Mouse (Mus musculus) ES-E14 (cell line): ENCODE data around the gene Spata13.

Source experiments
- CHD2 ChIP-seq: IDR thresholded peaks from 2 replicates; pipeline ENCODE4 v1.6.1; 2014; ENCODE audit warnings: mild to moderate bottlenecking, low read depth, low read length, inconsistent platforms
- MAFK ChIP-seq: IDR thresholded peaks from 2 replicates; pipeline ENCODE4 v1.6.1; 2014; ENCODE audit warnings: mild to moderate bottlenecking, low read depth, low read length, inconsistent platforms; ENCODE audit not compliant: insufficient read depth
- ZC3H11A ChIP-seq: IDR thresholded peaks from 2 replicates; pipeline ENCODE4 v1.6.1; 2012; ENCODE audit warnings: low read depth, mild to moderate bottlenecking, inconsistent platforms, low read length, borderline replicate concordance
- ZNF384 ChIP-seq: IDR thresholded peaks from 2 replicates; pipeline ENCODE4 v1.6.1; 2012; ENCODE audit warnings: low read depth, low read length, inconsistent platforms

DNA sequence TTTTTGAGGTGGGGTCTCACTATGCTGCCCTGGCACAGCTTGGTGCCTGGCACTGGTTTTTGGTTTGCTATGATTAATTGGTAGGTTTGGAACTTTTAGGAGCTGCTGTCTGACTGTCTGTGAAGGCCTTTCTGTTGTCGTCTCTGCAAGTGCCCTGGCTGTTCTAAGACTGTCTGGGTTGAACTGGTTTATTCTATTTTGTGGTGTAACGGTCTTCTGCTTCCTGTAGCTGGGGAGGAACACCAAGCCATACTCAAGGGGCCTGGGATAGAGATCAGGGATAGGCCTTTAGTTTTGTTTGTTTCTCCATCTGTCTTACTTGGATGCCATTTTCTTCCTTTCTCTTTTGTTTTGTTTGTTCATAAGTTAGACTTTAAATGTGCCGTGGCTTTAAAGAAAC lies 88.1 kb downstream of the Spata13 start:
- TF ChIP-seq MAFK: no peak
- no peak for TF ChIP-seq CHD2
- TF ChIP-seq ZC3H11A: no peak
- no peak for TF ChIP-seq ZNF384
